Mouse (Mus musculus) hindbrain, embryonic 10.5 days (tissue): Measurements from ENCODE around the gene Slc2a1. TPM values are rescaled to one million over a fixed set of nuclear protein-coding genes. Genes with fewer than 3 reads are reported as not detected.

Source experiments
- DNase-seq: peaks from one replicate; pipeline ENCODE4 v3.0.0-alpha.2; 2017; ENCODE audit warnings: low spot score
- H3K27ac ChIP-seq: fragments of 300-500 bp; sonication (generic); 2 replicates; pipeline ENCODE4 v1.5.1; 2016; ENCODE audit warnings: mild to moderate bottlenecking, moderate library complexity
- H3K27me3 ChIP-seq: fragments of 300-500 bp; sonication (generic); 2 replicates; pipeline ENCODE4 v1.6.1; 2016; ENCODE audit warnings: mild to moderate bottlenecking; ENCODE audit not compliant: poor library complexity, insufficient read depth, severe bottlenecking
- H3K36me3 ChIP-seq: fragments of 300-500 bp; sonication (generic); 2 replicates; pipeline ENCODE4 v1.6.1; 2016; ENCODE audit warnings: mild to moderate bottlenecking, moderate library complexity
- H3K4me1 ChIP-seq: fragments of 300-500 bp; sonication (generic); replicated peaks from 2 replicates; pipeline ENCODE4 v1.6.1; 2016; ENCODE audit warnings: mild to moderate bottlenecking
- H3K4me3 ChIP-seq: fragments of 300-500 bp; sonication (generic); 2 replicates; pipeline ENCODE4 v1.5.1; 2016; ENCODE audit warnings: mild to moderate bottlenecking, moderate library complexity
- H3K9me3 ChIP-seq: fragments of 300-500 bp; sonication (generic); 2 replicates; pipeline ENCODE4 v1.6.1; 2016; ENCODE audit warnings: mild to moderate bottlenecking, moderate library complexity
- WGBS: fragments of 180-500 bp; shearing (Covaris S2); methylation state at CpG from one replicate; pipeline ENCODE4 v1.1.7; 2016; 5-methylcytosine and 5-hydroxymethylcytosine counted together
- microRNA counts: library from miRNA; unstranded; fragments of <30 nt; microRNA quantifications from one replicate; lab custom pipeline; 2017
- polyA plus RNA-seq: library from polyadenylated mRNA; unstranded; fragments of >200 nt; fragmentation: Nextera tagmentation; extraction: Ambion mirVana; gene quantifications from 2 replicates; pipeline ENCODE4 v1.2.1, GENCODE M21; 2016

The Slc2a1 gene
- polyA plus RNA-seq, 1 experiment from 2014 or later = 153 TPM

- peak; percentile 93 for DNase-seq
- H3K27ac ChIP-seq = peak within 1 kb of the TSS; percentile 93
- no peaks in the 10 kb centered on the region for H3K27me3 ChIP-seq
- peak within 1 kb of the TSS; percentile 83 for H3K4me3 ChIP-seq
- peaks cover 31% of the 10 kb centered on the region for H3K36me3 ChIP-seq
- under 1% methylated on average over 40 of the region's 40 CpGs for WGBS
- H3K4me1 ChIP-seq = peaks cover 27% of the 10 kb centered on the region
- H3K9me3 ChIP-seq = no peaks in the 10 kb centered on the region
Measured at GRCm38 (mm10) chr4:119173851-119174453, 65.4 kb downstream of the Slc2a1 start, which contains the start of gene Zfp691. Gene Zfp691, minus strand, starts transcription at chr4:119174195.

- Histone ChIP-seq H3K27me3 (no peaks in the 10 kb centered on the region), H3K9me3 (no peaks in the 10 kb centered on the region), H3K36me3 (no peaks in the 10 kb centered on the region), H3K4me3 (no peak overlapping the region), H3K27ac (no peak overlapping the region), H3K4me1 (peaks cover 9% of the 10 kb centered on the region)
- no peak for DNase-seq
- 78% methylated on average over 5 of the region's 5 CpGs for WGBS
Measured at GRCm38 (mm10) chr4:119177702-119178101, 69.2 kb downstream of the Slc2a1 start.

GRCm38 (mm10) chr4:119178331-119178730 is 69.8 kb downstream of the Slc2a1 start:
- no peaks in the 10 kb centered on the region for H3K36me3 ChIP-seq
- H3K27me3 ChIP-seq = no peaks in the 10 kb centered on the region
- 82% methylated on average over 18 of the region's 18 CpGs for WGBS
- H3K4me3 ChIP-seq = no peak overlapping the region
- H3K9me3 ChIP-seq = no peaks in the 10 kb centered on the region
- H3K27ac ChIP-seq = no peak overlapping the region
- peaks cover 2% of the 10 kb centered on the region for H3K4me1 ChIP-seq
- DNase-seq = no peak

GRCm38 (mm10) chr4:119180133-119180707 is 71.7 kb downstream of the Slc2a1 start:
- Histone ChIP-seq H3K27ac (no peak overlapping the region), H3K9me3 (no peaks in the 10 kb centered on the region), H3K27me3 (no peaks in the 10 kb centered on the region), H3K4me1 (no peaks in the 10 kb centered on the region), H3K36me3 (no peaks in the 10 kb centered on the region), H3K4me3 (no peak overlapping the region)
- no peak for DNase-seq
- WGBS = 67% methylated on average over 4 of the region's 4 CpGs

DNA sequence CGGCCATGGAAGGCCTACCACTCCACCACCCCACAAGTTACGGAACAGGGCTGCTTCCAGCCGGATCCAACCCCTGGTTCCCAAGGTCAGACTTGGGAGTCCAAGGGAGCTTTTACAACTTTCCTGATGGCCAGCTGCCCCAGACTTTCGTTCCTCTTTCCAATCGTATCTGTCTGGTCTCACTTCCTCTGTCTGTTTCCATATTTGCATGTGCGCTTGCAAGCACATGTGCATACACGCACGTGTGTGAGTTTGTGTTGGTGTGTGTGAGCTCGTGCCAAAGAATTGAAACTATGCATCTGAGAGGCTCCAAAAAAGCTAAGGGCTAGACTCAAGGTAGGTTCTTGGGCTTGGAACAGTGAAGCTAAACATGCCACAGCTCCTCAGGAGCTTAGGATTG is 72.9 kb downstream of the Slc2a1 start:
- Histone ChIP-seq H3K27me3 (no peaks in the 10 kb centered on the region), H3K4me3 (no peak overlapping the region), H3K4me1 (no peaks in the 10 kb centered on the region), H3K36me3 (no peaks in the 10 kb centered on the region), H3K9me3 (no peaks in the 10 kb centered on the region), H3K27ac (no peak overlapping the region)
- 92% methylated on average over 9 of the region's 9 CpGs for WGBS
- DNase-seq = no peak

- H3K27me3 ChIP-seq = peaks cover 6% of the 10 kb centered on the region; the same call in 1 of the 2 replicates
- H3K36me3 ChIP-seq = no peaks in the 10 kb centered on the region
- no peak for DNase-seq
- H3K4me3 ChIP-seq = no peak overlapping the region
- H3K4me1 ChIP-seq = no peaks in the 10 kb centered on the region
- H3K27ac ChIP-seq = no peak overlapping the region
- WGBS = 58% methylated on average over 1 of the region's 1 CpGs
- no peaks in the 10 kb centered on the region for H3K9me3 ChIP-seq
Measured at GRCm38 (mm10) chr4:119183525-119183924, 75.0 kb downstream of the Slc2a1 start.

- no peak overlapping the region for H3K4me3 ChIP-seq
- H3K9me3 ChIP-seq = no peaks in the 10 kb centered on the region
- peaks cover 9% of the 10 kb centered on the region for H3K4me1 ChIP-seq
- no peak for DNase-seq
- H3K27ac ChIP-seq = no peak overlapping the region
- H3K36me3 ChIP-seq = no peaks in the 10 kb centered on the region
- 85% methylated on average over 4 of the region's 4 CpGs for WGBS
- H3K27me3 ChIP-seq = peaks cover 10% of the 10 kb centered on the region; the same call in 1 of the 2 replicates
Measured at GRCm38 (mm10) chr4:119185771-119186170, 77.3 kb downstream of the Slc2a1 start.

MicroRNA genes within 50 kb of the gene (microRNA counts, 519-probe panel; counts per million panel counts)
- microRNA mmu-miR-1957 (lab: Ali Mortazavi, UCI) = 1,255 counts per million, percentile 77 among the panel's probes with 10 or more counts

Other genes with a start within 250 kb of the Slc2a1 start
- gene Olfr1331, start 244.1 kb upstream of the Slc2a1 start, polyA plus RNA-seq = not detected in 2 replicates
- gene Olfr1330, start 220.1 kb upstream of the Slc2a1 start, polyA plus RNA-seq = not detected in 2 replicates
- not detected in 2 replicates for gene Olfr1329, start 191.2 kb upstream of the Slc2a1 start, polyA plus RNA-seq
- gene Olfr1328, start 170.1 kb upstream of the Slc2a1 start, polyA plus RNA-seq = not detected in 2 replicates
- gene Lao1, start 147.1 kb upstream of the Slc2a1 start, polyA plus RNA-seq = not detected in 2 replicates
- 10.0 and 11.0 TPM in 2 replicates for gene Zfp691, start 65.5 kb downstream of the Slc2a1 start, polyA plus RNA-seq
- 7.0 and 12.1 TPM in 2 replicates for gene Ermap, start 81.3 kb downstream of the Slc2a1 start, polyA plus RNA-seq
- gene Svbp, start 86.6 kb downstream of the Slc2a1 start, polyA plus RNA-seq = 149 and 182 TPM in 2 replicates
- gene Tmem269, start 109.5 kb downstream of the Slc2a1 start, polyA plus RNA-seq = 0.25 TPM in 1 of 2 replicates, not detected in the other
- gene AU022252, start 124.0 kb downstream of the Slc2a1 start, polyA plus RNA-seq = 42.0 and 43.5 TPM in 2 replicates
- 16.1 and 18.2 TPM in 2 replicates for gene P3h1, start 124.2 kb downstream of the Slc2a1 start, polyA plus RNA-seq
- gene Cldn19, start 146.7 kb downstream of the Slc2a1 start, polyA plus RNA-seq = 0.34 TPM in 1 of 2 replicates, not detected in the other
- 985 and 1,002 TPM in 2 replicates for gene Ybx1, start 185.9 kb downstream of the Slc2a1 start, polyA plus RNA-seq
- 124 and 139 TPM in 2 replicates for gene Ppih, start 211.8 kb downstream of the Slc2a1 start, polyA plus RNA-seq